Mouse (Mus musculus) heart, postnatal 0 days (tissue): ENCODE measurements around the gene Dhrs7c. TPM values are rescaled to one million over a fixed set of nuclear protein-coding genes. Genes with fewer than 3 reads are reported as not detected.

Experiments used
- ATAC-seq: fragments of 200-750 bp; cut with Nextera tagmentation; 2 replicates; pipeline ENCODE4 v1.8.0; 2017; ENCODE audit warnings: low read depth, moderate number of reproducible peaks, moderate library complexity; ENCODE audit not compliant: insufficient read depth
- DNase-seq: peaks from one replicate; pipeline ENCODE4 v3.0.0-alpha.2; 2016; ENCODE audit warnings: low spot score
- H3K27ac ChIP-seq: fragments of 300-500 bp; sonication (generic); 2 replicates; pipeline ENCODE4 v1.5.1; 2014; ENCODE audit warnings: low read depth, mild to moderate bottlenecking
- H3K27me3 ChIP-seq: fragments of 300-500 bp; sonication (generic); 2 replicates; pipeline ENCODE4 v1.6.1; 2014; ENCODE audit warnings: low read length, mixed read lengths; ENCODE audit not compliant: control insufficient read depth, insufficient read depth
- H3K36me3 ChIP-seq: fragments of 300-500 bp; sonication (generic); replicated peaks from 2 replicates; pipeline ENCODE4 v1.6.1; 2014; ENCODE audit warnings: low read length, mixed read lengths; ENCODE audit not compliant: control insufficient read depth, insufficient read depth
- H3K4me1 ChIP-seq: fragments of 300-500 bp; sonication (generic); 2 replicates; pipeline ENCODE4 v1.6.1; 2014; ENCODE audit warnings: antibody characterized with exemption; ENCODE audit not compliant: control insufficient read depth, insufficient read depth
- H3K4me2 ChIP-seq: fragments of 300-500 bp; sonication (generic); 2 replicates; pipeline ENCODE4 v1.6.1; 2014; ENCODE audit warnings: low read depth, mild to moderate bottlenecking, low read length, moderate library complexity
- H3K4me3 ChIP-seq: fragments of 300-500 bp; sonication (generic); 2 replicates; pipeline ENCODE4 v1.5.1; 2014; ENCODE audit warnings: low read depth, low read length
- H3K9ac ChIP-seq: fragments of 300-500 bp; sonication (generic); replicated peaks from 2 replicates; pipeline ENCODE4 v1.6.1; 2014; ENCODE audit warnings: low read depth, low read length, mixed read lengths
- H3K9me3 ChIP-seq: fragments of 300-500 bp; sonication (generic); replicated peaks from 2 replicates; pipeline ENCODE4 v1.6.1; 2016; ENCODE audit warnings: low read length; ENCODE audit not compliant: control insufficient read depth
- CTCF ChIP-seq: IDR thresholded peaks from 2 replicates; pipeline ENCODE4 v1.5.1; 2016; ENCODE audit warnings: antibody characterized with exemption, control low read depth, low read depth
- EP300 ChIP-seq: IDR thresholded peaks from 2 replicates; pipeline ENCODE4 v1.6.1; 2016; ENCODE audit warnings: antibody characterized with exemption, low read depth
- WGBS: fragments of 180-500 bp; shearing (Covaris S2); extraction: QIAGEN DNeasy Blood & Tissue Kit; methylation state at CpG from one replicate; pipeline ENCODE4 v1.1.7; 2014; 5-methylcytosine and 5-hydroxymethylcytosine counted together
- polyA plus RNA-seq: library from polyadenylated mRNA; unstranded; fragments of >200 nt; fragmentation: Nextera tagmentation; extraction: Ambion mirVana; gene quantifications from 2 replicates; pipeline ENCODE4 v1.2.1, GENCODE M21; 2015
- total RNA-seq: library from RNA; depleted of rRNA; stranded (reverse); fragments of >200 nt; gene quantifications from 2 replicates; pipeline ENCODE4 v1.2.3, GENCODE M21; 2014; ENCODE audit warnings: low replicate concordance

Gene Dhrs7c
- total and polyA plus RNA-seq, 2 experiments from 2014 or later: 92.5 to 148 TPM

- peak; percentile 43 for DNase-seq
- Histone ChIP-seq H3K27ac (no peak overlapping the region), H3K27me3 (no peaks in the 10 kb centered on the region), H3K4me2 (no peak overlapping the region), H3K4me1 (no peaks in the 10 kb centered on the region), H3K9me3 (no peaks in the 10 kb centered on the region), H3K9ac (no peak overlapping the region), H3K36me3 (no peaks in the 10 kb centered on the region), H3K4me3 (no peak overlapping the region)
- 23% methylated on average over 8 of the region's 8 CpGs for WGBS
- peak; percentile 30; the same call in 1 of the 2 replicates for ATAC-seq
- no peak for TF ChIP-seq EP300
- TF ChIP-seq CTCF: peak; percentile 53
Measured at GRCm38 (mm10) chr11:67772577-67772976, 25.4 kb upstream of the Dhrs7c start.

- Histone ChIP-seq H3K27me3 (no peaks in the 10 kb centered on the region), H3K27ac (no peak within 1 kb of the TSS), H3K4me2 (no peak within 1 kb of the TSS), H3K4me3 (no peak within 1 kb of the TSS), H3K9ac (no peak within 1 kb of the TSS), H3K36me3 (no peaks in the 10 kb centered on the region), H3K9me3 (no peaks in the 10 kb centered on the region), H3K4me1 (no peaks in the 10 kb centered on the region)
- no peak for DNase-seq
- no peak for ATAC-seq
- TF ChIP-seq CTCF: no peak
- TF ChIP-seq EP300: no peak
- 70% methylated on average over 12 of the region's 12 CpGs for WGBS
Measured at GRCm38 (mm10) chr11:67774379-67774778, 23.6 kb upstream of the Dhrs7c start, which contains the start of gene Gsg1l2. TSS of gene Gsg1l2 (plus strand) at chr11:67774608.

GRCm38 (mm10) chr11:67790182-67790581 lies 7.8 kb upstream of the Dhrs7c start:
- peak; percentile 91 for ATAC-seq
- no peak for TF ChIP-seq CTCF
- TF ChIP-seq EP300: peak; percentile 26; the same call in 1 of the 2 replicates
- WGBS: 26% methylated on average over 11 of the region's 11 CpGs
- no peaks in the 10 kb centered on the region for H3K9me3 ChIP-seq
- H3K36me3 ChIP-seq: no peaks in the 10 kb centered on the region
- H3K4me2 ChIP-seq: no peak overlapping the region
- H3K9ac ChIP-seq: no peak overlapping the region
- peak; percentile 73 for DNase-seq
- H3K27me3 ChIP-seq: no peaks in the 10 kb centered on the region
- H3K27ac ChIP-seq: peak overlapping the region; percentile 77
- peaks cover 20% of the 10 kb centered on the region for H3K4me1 ChIP-seq
- H3K4me3 ChIP-seq: no peak overlapping the region

- ATAC-seq (no peak), DNase-seq (no peak)
- Histone ChIP-seq H3K9ac (no peak overlapping the region), H3K27ac (no peak overlapping the region), H3K9me3 (no peaks in the 10 kb centered on the region), H3K27me3 (no peaks in the 10 kb centered on the region), H3K4me2 (peak overlapping the region; percentile 68), H3K4me1 (peaks cover 37% of the 10 kb centered on the region), H3K36me3 (no peaks in the 10 kb centered on the region), H3K4me3 (peak overlapping the region; percentile 45; the same call in 1 of the 2 replicates)
- TF ChIP-seq CTCF (no peak), EP300 (no peak)
Measured at GRCm38 (mm10) chr11:67800130-67800723, 2.2 kb downstream of the Dhrs7c start.

GRCm38 (mm10) chr11:67801169-67801568 lies 3.2 kb downstream of the Dhrs7c start:
- no peak for TF ChIP-seq CTCF
- no peak for TF ChIP-seq EP300
- H3K27me3 ChIP-seq: no peaks in the 10 kb centered on the region
- H3K9me3 ChIP-seq: no peaks in the 10 kb centered on the region
- WGBS: 54% methylated on average over 8 of the region's 8 CpGs
- no peak overlapping the region for H3K9ac ChIP-seq
- peaks cover 29% of the 10 kb centered on the region for H3K4me1 ChIP-seq
- H3K4me2 ChIP-seq: peak overlapping the region; percentile 68
- H3K27ac ChIP-seq: no peak overlapping the region
- H3K36me3 ChIP-seq: no peaks in the 10 kb centered on the region
- H3K4me3 ChIP-seq: no peak overlapping the region
- ATAC-seq (no peak), DNase-seq (no peak)

- 97% methylated on average over 1 of the region's 1 CpGs for WGBS
- DNase-seq: no peak
Measured at GRCm38 (mm10) chr11:67805538-67805937, 7.6 kb downstream of the Dhrs7c start.

More at GRCm38 (mm10) chr11:67805538-67805937, 7.6 kb downstream of the Dhrs7c start:
- Histone ChIP-seq H3K4me1 (peaks cover 14% of the 10 kb centered on the region), H3K36me3 (0 out of 2 replicates have a peak, but pooled peaks cover 2% of the 10 kb centered on the region), H3K27ac (no peak overlapping the region), H3K9ac (no peak overlapping the region), H3K4me3 (no peak overlapping the region), H3K27me3 (no peaks in the 10 kb centered on the region), H3K9me3 (no peaks in the 10 kb centered on the region), H3K4me2 (no peak overlapping the region)
- TF ChIP-seq EP300 (no peak), CTCF (peak; percentile 31)
- ATAC-seq: no peak
